ENCODE assay signal across 27 mouse cellular contexts in genomic region chrX:98300685-98301084, GRCm38 (mm10).
DNase-seq lines count a peak whose midpoint lies in the region; ATAC-seq and TF ChIP-seq lines count a peak whose summit lies in the region.
"Had no signal": no experiment of that assay in that cellular context is flagged by ENCODE, and none has a peak within 500 bp of the region (broad histone marks: within the 10 kb centered on the region; RNA-seq: fewer than 3 reads in every experiment).

No protein-coding gene starts in this region.

- H3K27ac ChIP-seq in midbrain, embryonic 12.5 days (replicated peaks) = no peak overlapping the region
- H3K27ac ChIP-seq in midbrain, embryonic 15.5 days = no peak overlapping the region
- H3K27ac ChIP-seq in hindbrain, embryonic 14.5 days = no peak overlapping the region
- H3K27ac ChIP-seq: forebrain, embryonic 13.5 days; left cerebral cortex, adult 2 months; limb, embryonic 13.5 days; lung, embryonic 15.5 days had no signal

- no peak for TF ChIP-seq POLR2A in brain, embryonic 14.5 days (IDR thresholded peaks at IDR 0.05; ENCODE audit: borderline replicate concordance, extremely low read depth, insufficient read depth, insufficient read length, poor library complexity, severe bottlenecking)

- H3K9me3 ChIP-seq in midbrain, embryonic 12.5 days = no peaks in the 10 kb centered on the region
- no peaks in the 10 kb centered on the region for H3K9me3 ChIP-seq in midbrain, embryonic 15.5 days
- no peaks in the 10 kb centered on the region for H3K9me3 ChIP-seq in hindbrain, embryonic 14.5 days (ENCODE audit: control insufficient read depth, low read length)
- H3K9me3 ChIP-seq: forebrain, embryonic 13.5 days; heart, embryonic 12.5 days; limb, embryonic 13.5 days; lung, embryonic 15.5 days had no signal

- no peaks in the 10 kb centered on the region for H3K36me3 ChIP-seq in midbrain, embryonic 12.5 days
- H3K36me3 ChIP-seq in midbrain, embryonic 15.5 days (replicated peaks) = no peaks in the 10 kb centered on the region
- H3K36me3 ChIP-seq in hindbrain, embryonic 14.5 days (replicated peaks; ENCODE audit: control insufficient read depth, insufficient read depth) = no peaks in the 10 kb centered on the region
- H3K36me3 ChIP-seq: heart, embryonic 12.5 days; limb, embryonic 13.5 days; lung, embryonic 15.5 days had no signal

- peak; percentile 49; the same call in 1 of the 2 replicates for ATAC-seq in midbrain, embryonic 12.5 days (ENCODE audit: low FRiP score, low read depth)
- ATAC-seq in midbrain, embryonic 15.5 days (replicated peaks) = no peak
- ATAC-seq in hindbrain, embryonic 14.5 days (ENCODE audit: low FRiP score) = peak; percentile 53; the same call in 1 of the 2 replicates
- ATAC-seq in CD4-positive, CD25-positive, alpha-beta regulatory T cell, adult 4 months = no peak
- ATAC-seq: forebrain, embryonic 13.5 days; inflammation-experienced regulatory T-cells, adult 6 months had no signal

- H3K27me3 ChIP-seq in midbrain, embryonic 12.5 days = no peaks in the 10 kb centered on the region
- H3K27me3 ChIP-seq in midbrain, embryonic 15.5 days (replicated peaks) = no peaks in the 10 kb centered on the region
- no peaks in the 10 kb centered on the region for H3K27me3 ChIP-seq in hindbrain, embryonic 14.5 days (ENCODE audit: control insufficient read depth, insufficient read depth, low read length)
- H3K27me3 ChIP-seq: CH12.LX; forebrain, embryonic 13.5 days; heart, embryonic 12.5 days; lung, embryonic 15.5 days had no signal

- H3K4me1 ChIP-seq in midbrain, embryonic 12.5 days = no peaks in the 10 kb centered on the region
- no peaks in the 10 kb centered on the region for H3K4me1 ChIP-seq in midbrain, embryonic 15.5 days
- no peaks in the 10 kb centered on the region for H3K4me1 ChIP-seq in hindbrain, embryonic 14.5 days (replicated peaks; ENCODE audit: control insufficient read depth, insufficient read depth, low read length)
- H3K4me1 ChIP-seq: forebrain, embryonic 13.5 days; heart, embryonic 12.5 days; limb, embryonic 13.5 days; lung, embryonic 15.5 days had no signal

- no peak overlapping the region for H3K9ac ChIP-seq in midbrain, embryonic 12.5 days (replicated peaks)
- no peak overlapping the region for H3K9ac ChIP-seq in midbrain, embryonic 15.5 days
- no peak overlapping the region for H3K9ac ChIP-seq in hindbrain, embryonic 14.5 days
- H3K9ac ChIP-seq: forebrain, embryonic 13.5 days; heart, embryonic 12.5 days; limb, embryonic 13.5 days; lung, embryonic 15.5 days had no signal

- no peak for TF ChIP-seq CTCF in brain, embryonic 14.5 days (IDR thresholded peaks at IDR 0.05; ENCODE audit: borderline replicate concordance, extremely low read depth, insufficient read depth, insufficient read length)

- 41% methylated on average over 4 of the region's 4 CpGs for WGBS in midbrain, embryonic 12.5 days
- 49% methylated on average over 4 of the region's 4 CpGs for WGBS in midbrain, embryonic 15.5 days
- 27% methylated on average over 4 of the region's 4 CpGs for whole genome bisulfite sequencing in hindbrain, embryonic 14.5 days

- no peak overlapping the region for H3K4me2 ChIP-seq in midbrain, embryonic 12.5 days (replicated peaks)
- H3K4me2 ChIP-seq in midbrain, embryonic 15.5 days = no peak overlapping the region
- H3K4me2 ChIP-seq in hindbrain, embryonic 14.5 days (replicated peaks) = no peak overlapping the region
- H3K4me2 ChIP-seq: forebrain, embryonic 13.5 days; heart, embryonic 12.5 days; limb, embryonic 13.5 days; liver, embryonic 11.5 days; lung, embryonic 15.5 days had no signal

- H3K4me3 ChIP-seq in midbrain, embryonic 12.5 days = no peak overlapping the region
- no peak overlapping the region for H3K4me3 ChIP-seq in midbrain, embryonic 15.5 days
- H3K4me3 ChIP-seq in hindbrain, embryonic 14.5 days (replicated peaks; ENCODE audit: low read length) = no peak overlapping the region
- H3K4me3 ChIP-seq: forebrain, embryonic 13.5 days; heart, embryonic 12.5 days; left cerebral cortex, adult 2 months; limb, embryonic 13.5 days; lung, embryonic 15.5 days had no signal

- DNase-seq in R1 (ENCODE audit: low read depth, low spot score) = peak; percentile 2
- peak; percentile 8 for DNase-seq in brain, embryonic 14.5 days (ENCODE audit: low read depth)
- DNase-seq in hindbrain, embryonic 14.5 days (ENCODE audit: low spot score) = no peak
- no peak for DNase-seq in ovary, adult 18-20 months (ENCODE audit: low spot score)
- no peak for DNase-seq in ovary, postnatal 10 days (ENCODE audit: low spot score)
- DNase-seq: adrenal gland, postnatal 14 days; B cell, adult 2 months; cerebellum, adult 11-12 months; cerebellum, adult 9-11 months; gastrocnemius, postnatal 36 days; heart, adult 18-20 months; heart, postnatal 4 days; kidney, adult 11 months; kidney, postnatal 14 days; spleen, adult 18-20 months; thymus, postnatal 14 days had no signal

Comparison
In these comparisons a context has a peak if more than half of its experiments do, and no peak if none do; other contexts are left out.
1. ATAC-seq: peak in midbrain, embryonic 12.5 days (single experiment) and hindbrain, embryonic 14.5 days (single experiment); none in midbrain, embryonic 15.5 days (single experiment) and CD4-positive, CD25-positive, alpha-beta regulatory T cell, adult 4 months (single experiment).
2. DNase-seq: peak in R1 (single experiment) and brain, embryonic 14.5 days (single experiment); none in hindbrain, embryonic 14.5 days (single experiment), ovary, adult 18-20 months (single experiment) and ovary, postnatal 10 days (single experiment).